Mouse (Mus musculus) small intestine, adult 2 months (tissue): Measurements from ENCODE around the gene Rps6ka5.

Source experiments
- CTCF ChIP-seq: fragments of 200-500 bp; IDR thresholded peaks from 2 replicates; pipeline ENCODE4 v1.5.1; 2012; ENCODE audit warnings: low read depth, mild to moderate bottlenecking, control low read depth, inconsistent platforms, low read length, moderate library complexity, mixed read lengths; ENCODE audit not compliant: insufficient replicate concordance, insufficient read length; ENCODE audit errors: extremely low read depth
- POLR2A ChIP-seq: fragments of 200-500 bp; IDR thresholded peaks from 2 replicates; pipeline ENCODE4 v1.6.1; 2012; ENCODE audit warnings: low read depth, mild to moderate bottlenecking, control low read depth, inconsistent platforms, low read length, moderate library complexity

- TF ChIP-seq CTCF = no peak
- TF ChIP-seq POLR2A = no peak
These were observed 200.8 kb downstream of the Rps6ka5 start for GRCm38 (mm10) chr12:100525939-100526338.
